Mouse (Mus musculus) kidney, postnatal 14 days (tissue): Measurements from ENCODE around the gene Dapk2.

Experiments
- DNase-seq: peaks from one replicate; pipeline ENCODE4 v3.0.0; 2022; ENCODE audit warnings: mixed read lengths

Gene Dapk2

DNA sequence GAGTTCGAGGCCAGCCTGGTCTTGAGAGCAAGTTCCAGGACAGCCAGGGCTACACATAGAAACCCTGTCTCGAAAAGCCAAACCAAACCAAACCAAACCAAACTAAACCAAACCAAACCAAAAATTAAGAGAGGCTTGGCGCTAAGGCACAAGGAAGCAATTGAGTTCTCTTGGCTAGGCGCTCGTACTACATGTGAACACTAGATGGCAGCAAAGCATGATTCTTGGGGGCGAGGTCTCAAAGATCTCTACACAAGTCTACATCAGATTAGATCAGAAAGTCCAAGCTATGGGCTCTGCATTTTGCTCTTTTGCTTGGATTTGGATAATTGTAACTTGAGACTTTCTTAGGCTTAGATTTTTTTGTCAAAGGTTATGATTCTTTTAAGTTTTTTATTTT lies 13.8 kb upstream of the Dapk2 start:
- DNase-seq = peak; percentile 77

DNA sequence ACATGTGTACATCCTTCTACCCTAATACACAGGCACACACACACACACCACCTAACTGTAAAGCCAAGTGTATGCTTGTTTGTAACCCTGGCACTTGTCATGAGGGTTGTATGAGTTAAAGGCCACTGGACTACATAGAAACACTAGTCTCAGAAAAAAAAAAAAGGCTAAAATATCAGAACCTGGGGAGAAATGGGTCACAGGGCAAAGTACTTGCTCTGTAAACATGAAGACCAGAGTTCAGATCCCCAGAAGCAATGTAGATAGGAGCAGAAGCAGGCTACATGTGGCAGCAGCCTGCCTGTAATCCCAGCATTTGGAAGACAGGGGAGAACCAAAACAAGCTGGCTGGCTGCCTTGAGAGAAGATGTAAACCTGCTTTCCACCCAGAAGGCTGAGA lies 11.9 kb upstream of the Dapk2 start:
- no peak for DNase-seq

DNA sequence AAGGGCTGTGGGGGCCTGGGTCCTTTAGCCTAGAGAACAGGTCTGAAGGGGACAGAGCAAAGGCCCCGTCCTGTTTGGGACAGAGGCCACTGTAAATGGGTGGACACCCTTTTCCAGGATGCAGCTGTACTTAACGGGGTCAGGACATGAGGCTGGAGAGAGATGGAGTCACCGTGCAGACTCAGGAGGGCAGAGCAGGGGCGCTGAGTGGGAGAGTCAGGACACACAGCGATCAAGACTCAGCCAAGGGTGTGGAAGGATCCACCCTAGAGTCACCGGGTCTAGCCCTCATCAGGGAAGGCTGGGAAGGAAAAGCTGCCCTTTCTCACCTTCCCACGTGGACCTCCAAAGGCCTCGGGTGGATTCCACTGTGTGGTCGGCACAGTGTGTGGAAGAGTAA lies 6.0 kb upstream of the Dapk2 start:
- DNase-seq = no peak

DNA sequence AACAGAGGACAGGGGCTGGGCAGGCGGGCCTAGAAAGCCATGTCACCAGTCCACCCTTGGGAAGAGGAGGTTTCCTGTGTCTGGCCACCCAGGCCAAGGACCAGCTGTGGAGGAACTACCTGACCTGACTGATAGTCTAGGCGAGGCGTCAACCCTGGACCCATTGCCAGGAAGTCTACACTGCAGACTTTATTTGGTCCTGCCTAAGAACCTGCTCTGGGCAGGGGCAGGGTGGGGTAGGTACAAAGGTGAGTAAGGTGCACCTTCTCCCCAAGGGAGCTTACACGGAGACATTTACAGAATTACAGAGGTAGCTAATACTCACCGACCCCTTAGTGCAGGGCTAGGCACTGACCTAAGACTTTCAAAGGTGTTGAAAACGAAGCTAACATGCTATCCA lies 4.4 kb upstream of the Dapk2 start:
- DNase-seq = no peak

DNA sequence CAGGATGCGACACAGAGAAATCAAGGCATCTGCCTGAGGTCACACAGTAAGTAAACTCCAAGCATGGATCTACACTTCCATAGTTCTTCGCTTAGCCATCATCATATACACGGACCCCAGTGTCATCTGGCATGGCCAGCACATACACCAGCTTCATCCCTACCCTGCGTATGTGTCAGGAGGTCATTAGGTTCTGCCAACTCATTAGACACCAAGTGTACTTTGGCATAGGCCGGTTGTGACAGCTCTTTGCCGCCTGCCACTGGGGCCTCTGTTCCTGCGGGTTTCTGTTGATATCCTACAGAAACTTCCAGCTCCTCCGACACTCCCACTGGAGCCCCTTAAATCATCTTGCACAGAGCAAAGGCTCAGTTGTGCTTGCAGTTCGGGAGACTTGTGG lies 4.0 kb upstream of the Dapk2 start:
- no peak for DNase-seq

DNA sequence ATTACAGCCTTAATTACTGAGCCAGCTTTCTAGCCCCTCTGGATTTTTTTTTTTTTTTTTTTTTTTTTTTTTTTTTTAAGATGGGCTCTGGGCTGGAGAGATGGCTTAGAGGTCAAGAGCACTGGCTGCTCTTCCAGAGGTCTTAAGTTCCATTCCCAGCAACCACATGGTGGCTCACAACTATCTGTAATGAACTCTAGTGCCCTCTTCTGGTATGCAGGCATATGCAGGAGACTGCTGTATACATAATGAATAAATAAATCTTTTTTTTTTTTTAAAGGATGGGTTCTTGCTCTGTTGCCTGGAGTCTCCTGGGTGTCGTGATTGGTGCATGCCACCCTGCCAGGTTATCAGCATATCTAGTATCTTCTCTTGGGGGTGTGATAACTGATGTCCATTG lies 2.5 kb upstream of the Dapk2 start:
- DNase-seq = no peak

DNA sequence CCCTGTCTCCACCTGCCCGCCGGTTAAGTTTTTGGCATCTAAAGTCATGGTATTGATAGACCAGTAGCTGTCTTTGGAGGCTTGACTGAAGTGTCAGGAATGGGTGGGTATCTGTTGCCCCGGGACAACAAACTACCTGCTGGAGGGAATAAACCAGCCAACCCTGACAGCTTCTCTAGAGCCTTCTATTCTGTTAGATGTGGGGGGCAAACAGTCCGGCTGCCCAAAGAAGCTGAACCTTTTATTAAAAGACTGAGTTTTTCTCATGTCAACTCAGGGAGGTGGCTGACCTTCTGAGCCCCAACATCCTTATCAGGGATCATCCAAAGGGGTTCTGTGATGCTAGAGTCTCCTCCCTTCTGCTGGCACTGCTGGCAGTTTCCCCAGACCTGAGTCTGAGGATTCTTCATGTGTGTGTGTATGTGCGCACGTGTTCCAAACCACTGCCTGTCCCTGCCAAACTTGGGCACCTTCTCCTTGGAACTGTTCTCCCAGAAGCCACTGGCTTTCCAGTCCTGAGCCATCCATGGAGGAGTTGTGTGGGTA lies 935 bp downstream of the Dapk2 start:
- no peak for DNase-seq

DNA sequence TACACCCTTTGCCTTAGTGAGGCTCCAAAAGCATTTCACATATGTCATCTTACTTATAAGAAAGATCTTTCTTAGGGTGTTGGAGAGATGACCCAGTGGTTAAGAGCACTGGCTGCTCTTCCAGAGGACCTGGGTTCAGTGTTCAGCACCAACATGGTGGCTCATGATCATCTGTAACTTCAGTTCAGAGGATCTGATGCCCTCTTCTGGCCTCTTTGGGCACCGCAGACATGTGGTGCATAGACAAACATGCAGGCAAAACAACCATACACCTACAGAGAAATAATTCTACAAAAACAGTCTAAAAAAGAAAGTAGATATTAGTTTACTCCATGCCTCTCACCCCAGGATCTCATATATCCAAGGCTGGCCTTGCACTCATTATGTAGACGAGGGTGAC lies 2.1 kb downstream of the Dapk2 start:
- no peak for DNase-seq

DNA sequence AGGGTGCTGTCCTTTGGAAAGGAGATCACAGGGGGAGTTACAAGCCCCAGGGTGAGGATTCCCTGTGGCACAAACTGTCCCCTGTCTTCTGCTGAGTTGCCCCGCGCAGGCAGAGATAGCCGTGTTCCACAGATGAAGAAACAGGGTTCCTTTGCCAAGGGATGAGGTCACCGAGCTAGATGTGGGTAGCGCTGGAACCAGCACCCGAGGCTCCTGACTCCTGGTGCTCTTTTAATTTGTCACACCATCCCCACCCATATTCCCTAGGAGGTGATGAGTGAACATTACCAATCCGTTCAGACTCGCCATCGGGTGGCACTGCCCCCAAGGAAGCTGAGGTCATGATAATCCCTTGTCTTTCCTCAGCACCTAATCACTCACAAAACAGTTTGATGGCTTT lies 5.0 kb downstream of the Dapk2 start:
- DNase-seq = no peak

DNA sequence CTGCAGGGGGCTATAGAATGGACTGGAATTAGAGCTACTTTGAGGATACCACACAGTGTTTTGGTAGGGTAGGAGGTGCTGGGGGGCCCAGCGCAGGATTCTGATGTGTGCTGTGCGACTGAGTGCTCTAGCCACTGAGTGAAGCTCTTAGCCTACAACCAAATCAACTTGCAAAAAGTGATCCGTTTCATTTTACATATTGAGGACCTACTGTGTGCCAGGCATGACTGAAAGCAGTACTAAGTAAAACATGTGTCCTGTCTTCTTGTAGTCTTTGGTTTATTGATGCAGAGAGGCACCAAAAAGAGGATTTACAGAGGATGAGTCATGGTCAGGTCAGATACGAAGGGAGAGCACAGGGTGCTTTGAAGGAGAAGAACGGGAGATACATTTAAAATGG lies 9.2 kb downstream of the Dapk2 start:
- no peak for DNase-seq

DNA sequence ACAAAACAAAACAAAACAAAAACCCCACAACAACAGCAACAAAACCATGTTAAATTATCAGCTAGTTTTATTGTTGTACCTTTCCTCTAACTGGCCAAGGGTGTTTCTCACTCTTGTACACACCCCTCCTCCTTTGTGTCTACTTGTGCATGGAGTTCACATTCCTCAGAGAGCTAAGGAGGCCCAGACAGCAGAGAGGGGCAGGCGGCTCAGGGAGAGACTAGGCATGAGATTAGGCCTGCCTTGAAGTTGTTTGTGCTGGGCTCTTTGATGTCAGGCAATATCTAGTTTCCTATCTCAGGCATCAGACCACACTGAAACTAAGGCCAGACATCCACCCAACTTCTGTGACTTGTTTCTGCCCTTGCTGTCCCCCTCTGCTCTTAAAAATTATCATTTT lies 10.2 kb downstream of the Dapk2 start:
- no peak for DNase-seq

DNA sequence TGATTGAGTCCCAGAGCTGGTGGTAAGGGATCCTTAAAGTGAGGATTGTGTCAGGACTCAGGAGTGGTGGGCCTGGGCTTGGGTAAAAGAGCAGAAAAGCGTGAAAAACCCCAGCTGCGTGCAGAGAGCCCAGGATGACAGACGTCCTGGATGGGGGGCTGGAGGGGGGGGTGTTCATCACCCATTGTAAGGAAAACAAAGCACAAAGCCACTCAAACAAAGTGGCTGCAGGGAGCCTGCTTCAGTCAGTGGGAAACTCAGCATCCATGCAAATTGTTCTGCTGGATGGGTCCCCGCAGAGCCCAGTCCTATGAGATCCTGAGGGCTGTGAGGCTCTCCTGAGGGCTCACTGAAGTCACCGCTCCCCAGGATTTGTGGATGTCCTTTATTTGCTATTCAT lies 12.5 kb downstream of the Dapk2 start:
- DNase-seq = no peak

DNA sequence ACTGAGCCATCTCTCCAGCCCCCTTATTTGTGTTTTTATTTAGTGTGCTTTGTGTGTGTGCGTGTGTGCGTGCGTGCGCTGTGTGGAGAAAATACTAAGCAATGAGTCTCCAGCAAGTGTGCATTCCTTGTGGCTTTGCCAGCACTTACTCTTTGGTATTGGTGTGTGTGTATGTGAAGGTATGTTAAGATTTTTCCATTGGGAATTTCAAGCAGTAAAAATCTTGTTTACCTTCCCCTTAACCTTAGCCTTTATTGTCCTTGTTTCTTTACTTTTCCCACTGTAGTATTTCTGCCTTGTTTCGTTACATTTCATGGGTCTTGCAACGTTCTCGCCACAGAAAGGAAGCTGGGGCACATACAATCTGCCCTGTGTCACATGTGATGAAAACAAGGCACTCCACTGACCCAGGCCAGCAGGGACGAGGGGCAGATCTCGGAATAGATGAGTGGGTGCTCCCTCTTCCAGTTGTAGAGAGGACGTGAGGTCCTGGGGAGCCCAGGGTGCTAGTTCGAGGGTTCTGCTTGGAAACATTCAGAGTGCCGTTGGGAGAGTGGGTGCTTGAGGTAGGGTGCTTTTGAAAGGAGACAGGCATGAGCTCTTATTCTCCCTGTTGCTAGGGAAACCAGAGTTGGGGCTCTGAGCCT lies 13.4 kb downstream of the Dapk2 start:
- DNase-seq = no peak

DNA sequence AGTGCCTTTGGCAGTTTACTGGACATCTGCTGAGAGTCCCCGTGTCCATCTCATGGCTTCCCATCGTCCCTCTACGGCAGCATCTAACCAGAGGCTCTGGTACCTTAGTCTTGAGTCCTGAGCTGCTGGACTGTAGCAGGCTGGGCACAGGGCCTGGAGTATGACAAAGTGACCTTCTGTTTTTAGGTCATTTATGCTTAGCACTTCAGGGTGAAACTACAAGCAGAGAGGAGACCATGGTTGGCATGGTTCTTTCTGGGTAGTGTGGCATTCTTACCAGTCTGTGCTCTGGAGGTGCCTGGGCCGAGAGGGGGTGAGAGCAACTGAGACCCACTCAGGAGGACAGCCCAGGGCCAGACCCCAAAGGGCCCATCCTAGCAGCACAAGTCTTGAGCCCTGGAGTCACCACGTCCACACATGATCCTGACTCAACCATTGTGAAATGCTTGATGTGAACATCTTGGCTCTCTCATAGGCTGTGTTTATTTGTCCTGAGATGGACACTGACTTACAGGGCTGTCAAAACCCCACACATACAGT lies 15.4 kb downstream of the Dapk2 start:
- DNase-seq = no peak

DNA sequence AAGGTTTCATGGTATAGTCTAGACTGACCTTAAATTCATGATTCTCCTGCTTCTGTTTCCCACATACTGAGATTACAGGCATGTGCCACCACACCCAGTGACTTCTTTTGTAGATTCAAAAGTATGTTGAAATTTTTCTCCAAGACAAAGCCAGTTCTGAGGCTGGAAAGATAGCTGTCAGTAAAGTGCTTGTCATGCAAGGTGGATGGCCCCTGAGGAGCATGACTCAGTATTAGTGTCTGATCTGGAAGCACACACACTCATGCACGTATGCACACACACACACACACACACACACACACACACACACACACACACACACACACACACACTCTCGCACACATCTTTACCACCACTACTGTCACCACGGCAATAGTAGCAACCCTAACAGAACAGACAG lies 17.0 kb downstream of the Dapk2 start:
- no peak for DNase-seq

DNA sequence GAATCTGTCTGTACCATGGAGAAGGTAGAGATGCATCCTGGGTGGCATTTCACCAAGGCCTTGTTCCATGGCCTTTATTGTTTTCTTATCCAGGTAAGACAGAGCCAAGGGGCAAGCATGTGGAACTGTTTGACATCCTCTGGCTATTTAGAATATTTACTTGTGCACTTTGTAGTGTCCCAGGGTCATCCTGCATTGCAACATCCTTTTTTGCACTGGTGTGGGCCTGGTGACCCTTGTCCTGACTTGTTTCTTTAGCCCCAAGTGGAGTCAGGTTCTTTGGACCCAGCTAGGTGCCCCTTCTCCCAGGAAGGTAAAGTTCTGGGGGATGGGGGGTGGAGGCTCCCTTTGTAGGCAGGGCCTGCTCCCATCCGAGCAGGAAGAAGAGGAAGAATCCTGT lies 20.0 kb downstream of the Dapk2 start:
- DNase-seq = peak; percentile 23

DNA sequence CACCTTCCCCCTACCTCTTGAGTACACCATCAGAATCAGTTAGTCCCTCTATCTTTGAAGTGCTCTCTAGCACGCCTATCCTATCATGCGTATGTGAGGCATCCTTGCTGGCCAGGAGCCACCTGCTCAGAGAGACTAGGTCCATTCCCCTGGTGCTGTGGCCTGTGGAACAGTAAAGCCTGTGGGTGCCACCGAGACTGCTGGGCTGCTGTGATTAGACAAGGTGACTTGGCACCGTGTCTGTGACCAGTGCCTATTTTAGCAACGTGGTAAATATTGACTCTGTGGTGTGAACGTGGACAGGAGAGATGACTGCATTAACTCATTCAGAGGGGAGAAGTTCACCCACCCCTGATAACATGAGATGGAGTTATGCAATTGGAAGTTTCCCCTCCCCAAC lies 21.8 kb downstream of the Dapk2 start:
- no peak for DNase-seq

DNA sequence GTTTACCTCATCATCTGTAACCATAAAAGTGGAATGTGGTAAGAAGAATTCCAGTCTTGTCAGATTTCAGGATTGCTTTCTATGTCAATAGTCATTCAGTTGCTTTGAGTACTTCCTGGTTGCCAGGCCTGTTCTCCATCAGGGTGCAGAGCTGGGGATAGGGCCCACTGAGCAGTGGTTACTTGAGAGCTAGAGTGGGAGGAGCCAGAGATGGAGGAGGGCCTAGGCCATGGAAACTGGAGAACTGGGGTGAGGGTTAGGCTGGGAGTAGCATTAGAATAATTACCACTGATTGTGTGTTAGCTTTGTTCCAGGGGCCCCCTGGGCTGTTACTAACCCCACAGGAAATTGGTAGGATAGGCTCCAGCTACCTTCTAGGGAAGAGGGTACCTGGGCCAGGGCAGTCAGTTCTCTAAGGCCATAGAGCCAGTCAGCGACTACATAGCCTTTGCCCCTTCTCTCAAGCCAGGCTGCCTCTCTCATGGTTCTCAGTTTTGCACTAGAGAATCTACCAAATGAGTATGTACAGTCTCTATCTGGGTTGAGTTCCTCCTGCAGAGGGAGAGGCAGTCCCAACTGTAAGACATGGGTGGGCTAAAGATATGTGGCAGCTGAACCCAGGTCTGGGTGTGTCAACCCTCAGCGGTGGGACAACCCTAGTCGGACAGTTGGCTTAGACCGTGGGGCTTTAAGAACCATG lies 23.3 kb downstream of the Dapk2 start:
- DNase-seq = no peak

DNA sequence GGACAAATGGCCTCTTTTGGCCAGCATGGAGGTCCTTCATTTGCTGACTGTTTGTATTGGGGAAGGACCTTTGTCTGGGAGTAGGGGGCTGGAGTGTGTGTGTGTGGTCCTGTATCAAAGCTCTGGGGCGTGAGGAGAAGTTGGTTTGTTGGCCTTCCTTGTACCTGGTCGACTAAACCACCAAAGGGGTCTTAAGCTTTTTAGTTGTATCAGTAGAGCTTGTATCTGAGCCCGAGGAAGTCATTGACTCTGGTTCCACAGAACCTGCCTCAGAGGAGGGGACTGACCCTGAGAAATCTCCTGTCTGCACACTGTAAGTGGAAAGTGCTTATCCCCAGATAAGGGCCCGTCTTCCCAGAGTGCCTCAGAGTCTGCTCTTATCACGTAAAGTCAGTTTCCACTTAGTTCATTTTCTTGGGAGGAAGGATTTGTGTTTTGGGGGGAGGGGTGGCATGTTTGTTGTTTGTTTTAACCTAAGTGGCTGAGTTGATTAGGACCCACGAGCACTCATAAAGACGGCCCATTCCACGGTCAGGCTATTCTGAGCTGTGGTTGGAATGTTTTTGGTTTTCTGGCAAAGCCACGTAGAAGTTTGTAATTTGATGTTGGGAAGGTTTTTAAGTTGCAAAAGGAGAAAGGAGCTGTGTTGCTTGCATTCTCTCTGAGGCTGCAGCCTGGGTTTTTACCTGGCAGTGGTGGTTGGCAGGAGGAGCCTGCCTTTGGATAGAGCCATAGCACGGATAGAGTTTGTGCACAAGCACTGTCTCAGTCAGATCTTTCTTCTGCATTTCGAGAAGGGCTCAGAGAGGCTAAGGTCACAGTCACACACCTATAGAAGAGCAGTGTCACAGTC lies 24.0 kb downstream of the Dapk2 start:
- DNase-seq = no peak

DNA sequence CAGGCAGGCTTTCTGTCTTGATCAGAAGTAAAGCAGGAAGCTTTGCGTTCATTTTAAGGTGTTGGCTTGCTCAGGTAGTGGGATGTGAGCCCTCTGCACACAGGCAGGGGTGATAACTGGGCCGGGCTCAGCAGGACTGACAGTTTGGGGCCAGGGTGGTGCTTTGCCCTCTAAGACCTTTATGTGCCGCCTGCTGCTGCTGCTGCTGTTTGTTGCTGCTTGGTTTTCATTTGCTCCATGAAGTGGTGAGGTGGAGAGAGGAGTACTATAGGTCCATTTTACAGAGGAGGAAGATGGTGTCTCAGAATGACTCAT lies 24.6 kb downstream of the Dapk2 start:
- DNase-seq = no peak

DNA sequence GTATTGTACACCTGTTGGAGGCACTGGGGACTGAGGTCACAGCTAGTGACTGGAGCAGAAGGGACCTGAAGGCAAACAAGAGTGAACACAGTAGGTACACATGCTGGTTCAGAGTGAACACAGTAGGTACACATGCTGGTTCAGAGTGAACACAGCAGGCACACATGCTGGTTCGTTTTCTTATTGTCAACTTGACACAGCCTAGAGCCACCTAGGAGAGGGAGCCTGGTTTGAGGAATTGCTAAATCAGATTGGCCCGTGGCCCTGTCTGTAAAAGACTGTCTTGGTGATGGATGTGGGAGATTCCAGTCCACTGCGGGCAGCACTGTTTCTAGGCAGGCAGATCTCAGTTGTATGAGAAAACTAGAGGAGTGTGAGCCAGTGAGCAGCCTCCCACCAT lies 25.0 kb downstream of the Dapk2 start:
- DNase-seq = no peak

DNA sequence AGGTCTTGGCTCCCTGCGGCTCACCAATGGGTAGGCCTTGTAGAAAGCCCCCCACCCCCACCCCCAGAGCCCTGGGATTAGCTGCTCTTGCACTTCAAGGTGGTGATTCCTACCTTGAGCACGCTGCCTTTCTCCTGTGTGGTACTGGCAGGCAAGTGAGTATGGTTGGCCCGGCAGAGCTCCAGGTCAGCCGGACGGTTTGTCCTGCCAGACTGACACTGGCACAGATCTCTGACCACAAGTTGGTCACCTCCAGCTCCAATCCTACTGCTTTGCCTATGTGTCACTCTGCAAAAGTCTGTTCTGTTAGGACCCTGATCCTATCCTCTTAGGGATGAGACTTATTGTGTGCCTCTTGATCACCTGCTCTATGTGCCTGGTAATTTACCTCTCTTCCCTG lies 26.5 kb downstream of the Dapk2 start:
- no peak for DNase-seq

DNA sequence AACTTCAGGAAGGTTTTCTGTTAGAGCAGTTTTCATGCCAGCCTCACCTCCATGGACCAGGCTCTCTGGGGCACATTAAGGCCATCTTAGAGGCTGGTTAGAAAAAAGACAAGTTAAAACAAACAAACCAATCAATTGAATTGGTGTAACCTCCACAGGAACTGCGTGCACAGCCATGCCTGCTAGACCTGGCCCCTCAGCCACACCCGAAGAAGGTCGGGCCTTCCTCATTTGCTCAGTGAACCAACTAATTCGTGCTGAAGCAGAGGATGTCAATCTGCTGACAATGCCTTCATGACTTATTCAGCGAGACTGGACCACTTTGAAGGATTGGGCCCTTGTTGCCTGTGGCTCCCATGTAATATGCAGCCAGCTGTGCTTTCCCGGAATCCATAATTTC lies 28.4 kb downstream of the Dapk2 start:
- no peak for DNase-seq

DNA sequence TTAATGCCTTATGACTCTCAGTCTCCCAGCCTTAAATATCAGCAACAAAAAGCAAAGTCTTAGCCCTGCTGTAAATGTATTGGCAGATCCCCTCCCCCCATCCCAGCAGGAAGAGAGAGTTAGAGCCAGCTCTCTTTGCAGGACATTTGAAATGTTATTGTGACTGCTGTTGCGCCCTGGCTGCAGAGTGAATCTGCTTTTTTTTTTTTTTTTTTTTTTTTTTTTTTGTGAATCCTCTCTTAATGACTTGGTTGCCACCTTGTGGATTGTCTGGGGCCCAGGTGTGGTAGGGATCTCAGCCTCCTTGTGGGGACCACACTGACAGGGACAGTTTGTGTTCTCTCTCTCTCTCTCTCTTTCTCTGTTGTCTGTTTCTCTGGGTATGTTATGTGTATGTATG lies 31.0 kb downstream of the Dapk2 start:
- no peak for DNase-seq
